Mouse (Mus musculus): Measurements from ENCODE around the gene Glipr1.
A peak's percentile ranks its signal among the peaks of the same experiment; 100 is the strongest.

Gene Glipr1

GRCm38 (mm10) chr10:111960459-111960858 is 42.0 kb downstream of the Glipr1 start:
- DNase-seq (ENCODE audit: low spot score) = no peak

- no peak for DNase-seq (ENCODE audit: low spot score)
Observed at GRCm38 (mm10) chr10:111959353-111959752, 43.1 kb downstream of the Glipr1 start.

- DNase-seq (ENCODE audit: low spot score) = no peak
Observed at GRCm38 (mm10) chr10:111958046-111958421, 44.4 kb downstream of the Glipr1 start.

GRCm38 (mm10) chr10:111957271-111958045 is 45.0 kb downstream of the Glipr1 start:
- peak; percentile 52 for DNase-seq (ENCODE audit: low spot score)

- DNase-seq (ENCODE audit: low spot score) = no peak
Observed at GRCm38 (mm10) chr10:111955836-111956235, 46.6 kb downstream of the Glipr1 start.

GRCm38 (mm10) chr10:111949008-111949407 is 53.4 kb downstream of the Glipr1 start:
- DNase-seq (ENCODE audit: low spot score) = no peak

- DNase-seq (ENCODE audit: low spot score) = no peak
Observed at GRCm38 (mm10) chr10:111948041-111948440, 54.4 kb downstream of the Glipr1 start.

- no peak for DNase-seq (ENCODE audit: low spot score)
Observed at GRCm38 (mm10) chr10:111945563-111945962, 56.9 kb downstream of the Glipr1 start.

GRCm38 (mm10) chr10:111943026-111943425 is 59.4 kb downstream of the Glipr1 start:
- DNase-seq (ENCODE audit: low spot score) = no peak

- no peak for DNase-seq (ENCODE audit: low spot score)
Observed at GRCm38 (mm10) chr10:111937146-111937534, 65.3 kb downstream of the Glipr1 start.

- DNase-seq (ENCODE audit: low spot score) = no peak
Observed at GRCm38 (mm10) chr10:111936491-111937145, 65.8 kb downstream of the Glipr1 start.

- DNase-seq (ENCODE audit: low spot score) = no peak
Observed at GRCm38 (mm10) chr10:111936021-111936420, 66.4 kb downstream of the Glipr1 start.
